Mouse (Mus musculus): ENCODE measurements around the gene Myo1g.

GRCm38 (mm10) chr11:6486916-6487315 is 33.8 kb downstream of the Myo1g start:
- TF ChIP-seq CTCF (IDR thresholded peaks at IDR 0.05; ENCODE audit: borderline replicate concordance, insufficient read depth, low read length) (no peak), POLR2A (IDR thresholded peaks at IDR 0.05; ENCODE audit: low read depth, low read length) (no peak)

All from embryonic fibroblast, embryonic 13.5 days (primary cell).